Mouse (Mus musculus) CH12.LX (cell line): ENCODE results near the gene Nprl3. TPM values are rescaled to one million over a fixed set of nuclear protein-coding genes. Genes with fewer than 3 reads are reported as not detected.
A peak's percentile ranks its signal among the peaks of the same experiment; 100 is the strongest.

Source experiments
- DNase-seq: peaks from one replicate; pipeline ENCODE4 v3.0.0-alpha.2; 2013; ENCODE audit errors: extremely low read depth
- H3K27ac ChIP-seq: 2 replicates; pipeline ENCODE4 v1.5.1; 2012; ENCODE audit warnings: low read depth, mild to moderate bottlenecking, control low read depth, moderate library complexity; ENCODE audit not compliant: insufficient read depth
- H3K27me3 ChIP-seq: replicated peaks from 2 replicates; pipeline ENCODE3; 2012; ENCODE audit warnings: inconsistent platforms
- H3K36me3 ChIP-seq, 2 experiments: replicated peaks in 1 of 2; 2 replicates each; pipeline versions ENCODE3 to v1.6.1; 2012; ENCODE audit warnings: inconsistent platforms in 1 of 2, low read length in 1 of 2, mild to moderate bottlenecking in 1 of 2, mixed read lengths in 1 of 2, moderate library complexity in 1 of 2; ENCODE audit not compliant: control insufficient read depth in 1 of 2, insufficient read depth in 1 of 2
- H3K4me1 ChIP-seq, 2 experiments: 2 replicates each; pipeline ENCODE4 v1.6.1; 2012; ENCODE audit warnings: inconsistent platforms in 1 of 2, moderate library complexity in 1 of 2; ENCODE audit not compliant: insufficient read depth in 2 of 2, control insufficient read depth in 1 of 2
- H3K4me2 ChIP-seq: 2 replicates; pipeline ENCODE4 v1.6.1; 2012; ENCODE audit warnings: low read depth, mild to moderate bottlenecking, control low read depth; ENCODE audit not compliant: poor library complexity, insufficient read depth, severe bottlenecking
- H3K4me3 ChIP-seq, 3 experiments: fragments of 150-350 bp in 1 of 3; sonication (generic) in 1 of 3; replicated peaks in 1 of 3; 2 replicates each; pipeline versions ENCODE3 to v1.5.1; 2011 to 2012; ENCODE audit warnings: low read depth in 2 of 3, low read length in 2 of 3, mild to moderate bottlenecking in 2 of 3, moderate library complexity in 2 of 3, control low read depth in 1 of 3, improper control_type of control experiment in 1 of 3, inconsistent platforms in 1 of 3, mixed read lengths in 1 of 3; ENCODE audit not compliant: poor library complexity in 1 of 3
- H3K79me2 ChIP-seq: replicated peaks from 2 replicates; pipeline ENCODE4 v1.6.1; 2012; ENCODE audit warnings: mild to moderate bottlenecking, moderate library complexity; ENCODE audit not compliant: control insufficient read depth, poor library complexity, insufficient read depth, severe bottlenecking; ENCODE audit errors: extremely low read depth
- H3K9ac ChIP-seq: 2 replicates; pipeline ENCODE4 v1.6.1; 2012; ENCODE audit warnings: low read depth, mild to moderate bottlenecking, control low read depth, moderate library complexity; ENCODE audit not compliant: insufficient read depth
- H3K9me3 ChIP-seq: replicated peaks from 2 replicates; pipeline ENCODE3; 2012; ENCODE audit warnings: low read length, inconsistent platforms, mixed read lengths
- BHLHE40 ChIP-seq: IDR thresholded peaks from 2 replicates; pipeline ENCODE4 v1.6.1; 2011; ENCODE audit warnings: mild to moderate bottlenecking, low read depth, low read length, improper control_type of control experiment
- CHD1 ChIP-seq: IDR thresholded peaks from 2 replicates; pipeline ENCODE4 v1.6.1; 2012; ENCODE audit warnings: low read depth, low read length, improper control_type of control experiment, inconsistent platforms
- CHD2 ChIP-seq: IDR thresholded peaks from 2 replicates; pipeline ENCODE4 v1.6.1; 2011; ENCODE audit warnings: low read length, improper control_type of control experiment
- CTCF ChIP-seq, 2 experiments: IDR thresholded peaks in 1 of 2; conservative IDR thresholded peaks in 1 of 2; 2 replicates each; pipeline ENCODE4 v1.5.1; 2011 to 2012; ENCODE audit warnings: low read depth in 2 of 2, low read length in 2 of 2, improper control_type of control experiment in 1 of 2, inconsistent platforms in 1 of 2, mild to moderate bottlenecking in 1 of 2, moderate library complexity in 1 of 2
- GABPA ChIP-seq: IDR thresholded peaks from 2 replicates; pipeline ENCODE4 v1.6.1; 2012; ENCODE audit warnings: low read depth, low read length, improper control_type of control experiment, inconsistent platforms; ENCODE audit not compliant: insufficient replicate concordance
- HCFC1 ChIP-seq: IDR thresholded peaks from 2 replicates; pipeline ENCODE4 v1.6.1; 2012; ENCODE audit warnings: low read depth, mild to moderate bottlenecking, inconsistent platforms, low read length, improper control_type of control experiment
- IRF4 ChIP-seq: IDR thresholded peaks from 2 replicates; pipeline ENCODE4 v1.6.1; 2014; ENCODE audit warnings: low read depth, mild to moderate bottlenecking, inconsistent platforms, low read length, improper control_type of control experiment
- JUN ChIP-seq: IDR thresholded peaks from 2 replicates; pipeline ENCODE4 v1.6.1; 2011; ENCODE audit warnings: low read depth, mild to moderate bottlenecking, low read length, improper control_type of control experiment, moderate library complexity; ENCODE audit not compliant: insufficient read depth
- JUND ChIP-seq: conservative IDR thresholded peaks from 2 replicates; pipeline ENCODE4 v1.6.1; 2011; ENCODE audit warnings: low read depth, low read length, improper control_type of control experiment
- KAT2A ChIP-seq: IDR thresholded peaks from 2 replicates; pipeline ENCODE4 v1.6.1; 2012; ENCODE audit warnings: low read length, improper control_type of control experiment, inconsistent platforms; ENCODE audit not compliant: insufficient replicate concordance
- MAX ChIP-seq: IDR thresholded peaks from 2 replicates; pipeline ENCODE4 v1.6.1; 2011; ENCODE audit warnings: low read length, improper control_type of control experiment
- MAZ ChIP-seq: IDR thresholded peaks from 2 replicates; pipeline ENCODE4 v1.6.1; 2012; ENCODE audit warnings: low read depth, mild to moderate bottlenecking, inconsistent platforms, low read length, improper control_type of control experiment, moderate library complexity
- MEF2A ChIP-seq: IDR thresholded peaks from 2 replicates; pipeline ENCODE4 v1.6.1; 2014; ENCODE audit warnings: low read depth, mild to moderate bottlenecking, inconsistent platforms, low read length, improper control_type of control experiment, borderline replicate concordance
- MXI1 ChIP-seq: IDR thresholded peaks from 2 replicates; pipeline ENCODE4 v1.6.1; 2011; ENCODE audit warnings: mild to moderate bottlenecking, low read depth, low read length, improper control_type of control experiment
- MYC ChIP-seq: IDR thresholded peaks from 2 replicates; pipeline ENCODE4 v1.6.1; 2011; ENCODE audit warnings: low read depth, mild to moderate bottlenecking, improper control_type of control experiment, low read length
- NELFE ChIP-seq: IDR thresholded peaks from 2 replicates; pipeline ENCODE4 v1.6.1; 2011; ENCODE audit warnings: low read depth, low read length, improper control_type of control experiment
- POLR2A ChIP-seq: IDR thresholded peaks from 2 replicates; pipeline ENCODE4 v1.6.1; 2011; ENCODE audit warnings: low read depth, mild to moderate bottlenecking, improper control_type of control experiment, low read length
- POLR2AphosphoS2 ChIP-seq: IDR thresholded peaks from 2 replicates; pipeline ENCODE4 v1.6.1; 2011; ENCODE audit warnings: low read depth, low read length, improper control_type of control experiment
- RAD21 ChIP-seq: IDR thresholded peaks from 2 replicates; pipeline ENCODE4 v1.6.1; 2011; ENCODE audit warnings: low read depth, mild to moderate bottlenecking, low read length, improper control_type of control experiment, moderate library complexity
- RCOR1 ChIP-seq: conservative IDR thresholded peaks from 2 replicates; pipeline ENCODE4 v1.6.1; 2012; ENCODE audit warnings: low read depth, mild to moderate bottlenecking, inconsistent platforms, low read length, improper control_type of control experiment
- SIN3A ChIP-seq: IDR thresholded peaks from 2 replicates; pipeline ENCODE4 v1.6.1; 2012; ENCODE audit warnings: low read length, improper control_type of control experiment, inconsistent platforms
- SMC3 ChIP-seq: IDR thresholded peaks from 2 replicates; pipeline ENCODE4 v1.6.1; 2011; ENCODE audit warnings: low read depth, low read length, improper control_type of control experiment
- TBP ChIP-seq: conservative IDR thresholded peaks from 2 replicates; pipeline ENCODE4 v1.6.1; 2011; ENCODE audit warnings: low read depth, low read length, improper control_type of control experiment
- TCF12 ChIP-seq: IDR thresholded peaks from 2 replicates; pipeline ENCODE4 v1.6.1; 2014; ENCODE audit warnings: low read depth, mild to moderate bottlenecking, inconsistent platforms, low read length, improper control_type of control experiment
- UBTF ChIP-seq: IDR thresholded peaks from 2 replicates; pipeline ENCODE4 v1.6.1; 2012; ENCODE audit warnings: low read depth, mild to moderate bottlenecking, inconsistent platforms, low read length, improper control_type of control experiment, moderate library complexity
- USF1 ChIP-seq: IDR thresholded peaks from 2 replicates; pipeline ENCODE4 v1.6.1; 2014; ENCODE audit warnings: low read depth, mild to moderate bottlenecking, inconsistent platforms, low read length, improper control_type of control experiment
- USF2 ChIP-seq: conservative IDR thresholded peaks from 2 replicates; pipeline ENCODE4 v1.6.1; 2011; ENCODE audit warnings: low read depth, low read length, improper control_type of control experiment
- ZC3H11A ChIP-seq: IDR thresholded peaks from 2 replicates; pipeline ENCODE4 v1.6.1; 2012; ENCODE audit warnings: low read depth, mild to moderate bottlenecking, inconsistent platforms, low read length, improper control_type of control experiment
- ZNF384 ChIP-seq: IDR thresholded peaks from 2 replicates; pipeline ENCODE4 v1.6.1; 2012; ENCODE audit warnings: low read depth, low read length, improper control_type of control experiment, inconsistent platforms
- dilution Hi-C: fragments of 300-500 bp; cut with MboI; formaldehyde crosslinking; loops from 2 replicates; pipeline ENCODE4 v1.14.3; 2020; ENCODE audit warnings: low sequenced_read_pairs; ENCODE audit not compliant: extremely low pct_unique_long_range_greater_than_20kb, extremely low pct_ligation_motif_present
- in situ Hi-C: fragments of 300-500 bp; cut with MboI; formaldehyde crosslinking; loops from 3 replicates; pipeline ENCODE4 v1.14.3; 2019; ENCODE audit warnings: low sequenced_read_pairs, low pct_ligation_motif_present, low pct_unique_long_range_greater_than_20kb, mixed read lengths
- polyA plus RNA-seq: library from polyadenylated mRNA; unstranded; fragments of >175 nt; gene quantifications from 2 replicates; pipeline ENCODE4 v1.2.1, GENCODE M21; 2012; ENCODE audit warnings: low read depth; ENCODE audit not compliant: insufficient read length
- total RNA-seq, 2 experiments: library from RNA; depleted of rRNA; stranded (reverse); fragments of 300-350 nt in 1 of 2; fragments of >200 nt in 1 of 2; gene quantifications; 2 replicates each; pipeline ENCODE4 v1.2.3; 2012 to 2014

Gene Nprl3
- total and polyA plus RNA-seq, 3 experiments, result 47.9 to 79.8 (median 51.7) TPM

GRCm38 (mm10) chr11:32223297-32223967 is 44.1 kb downstream of the Nprl3 start:
- Histone ChIP-seq H3K9ac (0 out of 2 replicates have a peak overlapping the region, but pooled peaks have one; percentile 2), H3K27ac (no peak overlapping the region), H3K36me3 (peaks cover 0 to 24% of the 10 kb centered on the region in 2 experiments), H3K27me3 (peaks cover 19% of the 10 kb centered on the region), H3K79me2 (no peaks in the 10 kb centered on the region), H3K9me3 (peaks cover 3% of the 10 kb centered on the region), H3K4me2 (peak overlapping the region; percentile 89), H3K4me1 (peaks cover 12 to 76% of the 10 kb centered on the region in 2 experiments), H3K4me3 (no peak overlapping the region)
- in situ Hi-C loops (no loop called here), dilution Hi-C loops (no loop called here)
- TF ChIP-seq MXI1 (0 out of 2 replicates have a peak, but pooled peaks have one; percentile 17), MYC (no peak), UBTF (no peak), CTCF (conservative IDR thresholded peaks at IDR 0.05 in 1 of 2, IDR thresholded peaks at IDR 0.05 in 1 of 2; ENCODE audit: low read depth in 2 of 2, low read length in 2 of 2) (peak in 1 of 2 experiments; percentile 31; a peak in 2 of 4 replicates), SIN3A (0 out of 2 replicates have a peak, but pooled peaks have one; percentile 7)
- DNase-seq, result no peak

GRCm38 (mm10) chr11:32222570-32223194 is 44.8 kb downstream of the Nprl3 start:
- no peak overlapping the region for H3K27ac ChIP-seq
- H3K27me3 ChIP-seq, result peaks cover 19% of the 10 kb centered on the region
- H3K9ac ChIP-seq, result peak overlapping the region; percentile 53; the same call in 1 of the 2 replicates
- peaks cover 0 to 24% of the 10 kb centered on the region in 2 experiments for H3K36me3 ChIP-seq
- no peaks in the 10 kb centered on the region for H3K79me2 ChIP-seq
- dilution Hi-C loops, result no loop called here
- peak overlapping the region; percentile 89 for H3K4me2 ChIP-seq
- in situ Hi-C loops, result no loop called here
- peak; percentile 79 for DNase-seq
- peak overlapping the region; percentile 67 to 77 (median 71) for H3K4me3 ChIP-seq
- peaks cover 3% of the 10 kb centered on the region for H3K9me3 ChIP-seq
- H3K4me1 ChIP-seq, result peaks cover 12 to 71% of the 10 kb centered on the region in 2 experiments
- TF ChIP-seq CTCF (conservative IDR thresholded peaks at IDR 0.05 in 1 of 2, IDR thresholded peaks at IDR 0.05 in 1 of 2; ENCODE audit: low read depth in 2 of 2, low read length in 2 of 2), result no peak
- TF ChIP-seq HCFC1, result no peak
- peak; percentile 53; the same call in 1 of the 2 replicates for TF ChIP-seq MYC
- TF ChIP-seq CHD2, result no peak; the same call in 1 of the 2 replicates
- no peak for TF ChIP-seq GABPA
- no peak for TF ChIP-seq RAD21
- TF ChIP-seq RCOR1, result peak; percentile 69; the same call in 1 of the 2 replicates
- no peak for TF ChIP-seq POLR2AphosphoS2
- peak; percentile 39; the same call in 1 of the 2 replicates for TF ChIP-seq IRF4
- TF ChIP-seq JUND, result no peak
- TF ChIP-seq MEF2A, result 0 out of 2 replicates have a peak, but pooled peaks have one; percentile 11
- TF ChIP-seq KAT2A, result 0 out of 2 replicates have a peak, but pooled peaks have one; percentile 16
- TF ChIP-seq CHD1, result no peak
- TF ChIP-seq USF1, result no peak
- no peak for TF ChIP-seq USF2
- TF ChIP-seq MAX, result peak; percentile 81
- TF ChIP-seq JUN, result no peak
- TF ChIP-seq TCF12, result no peak
- peak; percentile 53; the same call in 1 of the 2 replicates for TF ChIP-seq NELFE
- TF ChIP-seq SMC3, result no peak
- TF ChIP-seq MXI1, result no peak; the same call in 1 of the 2 replicates
- TF ChIP-seq POLR2A, result peak; percentile 62
- TF ChIP-seq ZNF384, result no peak
- TF ChIP-seq UBTF, result no peak
- TF ChIP-seq BHLHE40, result peak; percentile 83
- TF ChIP-seq TBP, result 0 out of 2 replicates have a peak, but pooled peaks have one; percentile 33
- TF ChIP-seq MAZ, result no peak
- no peak for TF ChIP-seq ZC3H11A
